Mouse (Mus musculus) MEL (cell line): ENCODE data around the gene Lbp.

Experiments used
- CTCF ChIP-seq, 3 experiments: IDR thresholded peaks in 2 of 3; conservative IDR thresholded peaks in 1 of 3; 2 replicates each; pipeline ENCODE4 v1.5.1; 2011 to 2012; ENCODE audit warnings: low read length in 3 of 3, low read depth in 2 of 3, mild to moderate bottlenecking in 2 of 3, improper control_type of control experiment in 1 of 3, inconsistent platforms in 1 of 3, mixed read lengths in 1 of 3, moderate library complexity in 1 of 3; ENCODE audit not compliant: control insufficient read depth in 1 of 3, insufficient read depth in 1 of 3, poor library complexity in 1 of 3, severe bottlenecking in 1 of 3
- EP300 ChIP-seq, 2 experiments: IDR thresholded peaks; 2 replicates each; pipeline ENCODE4 v1.6.1; 2011; ENCODE audit warnings: improper control_type of control experiment in 2 of 2, low read length in 2 of 2, low read depth in 1 of 2, mild to moderate bottlenecking in 1 of 2
- GATA1 ChIP-seq: IDR thresholded peaks from 2 replicates; pipeline ENCODE4 v1.6.1; 2011; ENCODE audit warnings: low read depth, low read length, improper control_type of control experiment
- HCFC1 ChIP-seq: IDR thresholded peaks from 2 replicates; pipeline ENCODE4 v1.6.1; 2012; ENCODE audit warnings: low read depth, mild to moderate bottlenecking, inconsistent platforms, low read length, improper control_type of control experiment, moderate library complexity
- JUND ChIP-seq: IDR thresholded peaks from 2 replicates; pipeline ENCODE4 v1.6.1; 2011; ENCODE audit warnings: low read depth, mild to moderate bottlenecking, improper control_type of control experiment, low read length
- MAX ChIP-seq: IDR thresholded peaks from 2 replicates; pipeline ENCODE4 v1.6.1; 2011; ENCODE audit warnings: low read length, improper control_type of control experiment
- MXI1 ChIP-seq: IDR thresholded peaks from 2 replicates; pipeline ENCODE4 v1.6.1; 2011; ENCODE audit warnings: mild to moderate bottlenecking, low read depth, low read length, improper control_type of control experiment
- POLR2A ChIP-seq, 2 experiments: IDR thresholded peaks; 2 replicates each; pipeline ENCODE4 v1.6.1; 2011 to 2012; ENCODE audit warnings: low read length in 2 of 2, mild to moderate bottlenecking in 2 of 2, control low read depth in 1 of 2, improper control_type of control experiment in 1 of 2, low read depth in 1 of 2, moderate library complexity in 1 of 2; ENCODE audit not compliant: control insufficient read depth in 1 of 2, insufficient read depth in 1 of 2, poor library complexity in 1 of 2
- RAD21 ChIP-seq: IDR thresholded peaks from 2 replicates; pipeline ENCODE4 v1.6.1; 2011; ENCODE audit warnings: mild to moderate bottlenecking, low read depth, low read length, improper control_type of control experiment
- TCF12 ChIP-seq: IDR thresholded peaks from 2 replicates; pipeline ENCODE4 v1.6.1; 2014; ENCODE audit warnings: low read depth, mild to moderate bottlenecking, inconsistent platforms, low read length, improper control_type of control experiment, moderate library complexity
- ZKSCAN1 ChIP-seq: IDR thresholded peaks from 2 replicates; pipeline ENCODE4 v1.6.1; 2012; ENCODE audit warnings: low read depth, mild to moderate bottlenecking, inconsistent platforms, low read length, improper control_type of control experiment, moderate library complexity

- TF ChIP-seq EP300 (IDR thresholded peaks at IDR 0.05; ENCODE audit: low read depth in 1 of 2, low read length in 2 of 2) (no peak), MAX (no peak), TCF12 (no peak), ZKSCAN1 (no peak), JUND (no peak), RAD21 (no peak), GATA1 (no peak), CTCF (IDR thresholded peaks at IDR 0.05 in 2 of 3, conservative IDR thresholded peaks at IDR 0.05 in 1 of 3; ENCODE audit: control insufficient read depth in 1 of 3, insufficient read depth in 1 of 3, low read depth in 2 of 3, low read length in 3 of 3, poor library complexity in 1 of 3, severe bottlenecking in 1 of 3) (no peak), HCFC1 (no peak), MXI1 (no peak), POLR2A (IDR thresholded peaks at IDR 0.05; ENCODE audit: control insufficient read depth in 1 of 2, insufficient read depth in 1 of 2, low read depth in 1 of 2, low read length in 2 of 2, poor library complexity in 1 of 2) (no peak)
These were observed 380 bp downstream of the Lbp start for GRCm38 (mm10) chr2:158306696-158307049.
